10 mouse cellular contexts compared by ENCODE assay signal in the genomic region with DNA sequence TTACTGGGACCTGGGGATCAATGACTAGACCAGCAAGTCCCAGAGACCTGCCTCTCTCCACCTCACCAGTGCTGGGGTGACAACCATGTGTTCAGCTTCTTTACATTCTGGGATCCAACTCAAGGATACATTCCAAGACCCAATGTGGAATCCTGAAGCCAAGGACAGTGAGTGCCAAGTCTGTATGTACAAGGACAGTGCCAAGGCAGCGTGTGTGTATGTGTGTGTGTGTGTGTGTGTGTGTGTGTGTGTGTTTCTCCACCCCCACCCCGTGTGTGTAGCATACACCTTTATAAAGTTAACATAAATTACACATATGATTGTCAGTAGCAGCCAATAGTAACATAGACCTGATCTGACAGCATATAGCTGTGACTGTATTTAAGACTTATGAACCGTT. TPM values are rescaled to one million over a fixed set of nuclear protein-coding genes. Genes with fewer than 3 reads are reported as not detected.
"Had no signal": no experiment of that assay in that cellular context is flagged by ENCODE, and none has a peak within 500 bp of the region (broad histone marks: within the 10 kb centered on the region; RNA-seq: fewer than 3 reads in every experiment).

No protein-coding gene starts in this region.

- H3K27ac ChIP-seq: limb, embryonic 13.5 days; liver, embryonic 14.5 days; midbrain, embryonic 13.5 days; neural tube, embryonic 15.5 days had no signal

- H3K4me2 ChIP-seq: limb, embryonic 13.5 days; midbrain, embryonic 13.5 days; neural tube, embryonic 15.5 days had no signal

- H3K9me3 ChIP-seq: limb, embryonic 13.5 days; midbrain, embryonic 13.5 days; neural tube, embryonic 15.5 days had no signal

- ATAC-seq: midbrain, embryonic 13.5 days had no signal

- H3K4me1 ChIP-seq: midbrain, embryonic 13.5 days had no signal

- H3K4me3 ChIP-seq: limb, embryonic 13.5 days; midbrain, embryonic 13.5 days; myocyte; neural tube, embryonic 15.5 days had no signal

- H3K27me3 ChIP-seq: limb, embryonic 13.5 days; midbrain, embryonic 13.5 days; neural tube, embryonic 15.5 days had no signal

- H3K9ac ChIP-seq: limb, embryonic 13.5 days; liver, embryonic 14.5 days; midbrain, embryonic 13.5 days; neural tube, embryonic 15.5 days had no signal

- DNase-seq: kidney, postnatal 4 days; left cerebral cortex, postnatal 4 days; lung, adult 18-20 months; thymus, postnatal 4 days had no signal

RNA-seq across cellular contexts. Expression of gene Amotl1, which starts 49.0 kb away (rescaled TPM):
- total RNA-seq: megakaryocyte-erythroid progenitor cell, adult 5-6 weeks had no signal
